Mouse (Mus musculus) thymus, adult 2 months (tissue): ENCODE results near the gene Gna13.
"Not testable (repeated sequence)": the region's sequence is repeated elsewhere in the genome, so short reads cannot be mapped to it uniquely, and the experiment has no call there.

ENCODE experiments used
- CTCF ChIP-seq: fragments of 200-500 bp; IDR thresholded peaks from 2 replicates; pipeline ENCODE4 v1.5.1; 2012; ENCODE audit warnings: mild to moderate bottlenecking, control low read depth, low read length, moderate library complexity, borderline replicate concordance; ENCODE audit not compliant: control insufficient read depth, poor library complexity, insufficient read depth; ENCODE audit errors: extremely low read depth
- POLR2A ChIP-seq: fragments of 200-500 bp; IDR thresholded peaks from 2 replicates; pipeline ENCODE4 v1.6.1; 2012; ENCODE audit warnings: mild to moderate bottlenecking, low read length, control low read depth, moderate library complexity; ENCODE audit not compliant: control insufficient read depth, poor library complexity, insufficient read depth; ENCODE audit errors: extremely low read depth

GRCm38 (mm10) chr11:109342666-109343065 is 20.0 kb upstream of the Gna13 start:
- TF ChIP-seq POLR2A, CTCF: not testable (repeated sequence)
